Mouse (Mus musculus): ENCODE data around the gene Fbxw19.
"Not testable (repeated sequence)": the region's sequence is repeated elsewhere in the genome, so short reads cannot be mapped to it uniquely, and the experiment has no call there.

The Fbxw19 gene

GRCm38 (mm10) chr9:109495775-109496174 is at the start of gene Fbxw19:
TSS of gene Fbxw19 (minus strand) at chr9:109495875.
- not testable (repeated sequence) for DNase-seq

GRCm38 (mm10) chr9:109523385-109524064 is 27.9 kb upstream of the Fbxw19 start:
- no peak for DNase-seq

- no peak for DNase-seq
Measured at GRCm38 (mm10) chr9:109449040-109449439, 46.6 kb downstream of the Fbxw19 start, which contains the start of gene Fbxw16. TSS of gene Fbxw16 (minus strand) at chr9:109449140.

GRCm38 (mm10) chr9:109432956-109433355 is 62.7 kb downstream of the Fbxw19 start:
- DNase-seq, result no peak

Data from cerebellum, adult 18-20 months (tissue).